Mouse (Mus musculus) mouse trophoblast stem cell (cell line): ENCODE measurements around the gene St3gal2.
"Not testable (repeated sequence)": the region's sequence is repeated elsewhere in the genome, so short reads cannot be mapped to it uniquely, and the experiment has no call there.

ENCODE experiments used
- in situ Hi-C, 2 experiments: fragments of 300-500 bp; cut with MseI, MboI; formaldehyde crosslinking; loops; 2 replicates in 1 of 2; 3 replicates in 1 of 2; pipeline ENCODE4 v1.15.1; 2025

Gene St3gal2

GRCm38 (mm10) chr8:110944276-110944876, 24.7 kb downstream of the St3gal2 start:
- in situ Hi-C loops, result no loop called here

- in situ Hi-C loops, result no loop called here
Observed at GRCm38 (mm10) chr8:110945716-110946115, 26.0 kb downstream of the St3gal2 start.

DNA sequence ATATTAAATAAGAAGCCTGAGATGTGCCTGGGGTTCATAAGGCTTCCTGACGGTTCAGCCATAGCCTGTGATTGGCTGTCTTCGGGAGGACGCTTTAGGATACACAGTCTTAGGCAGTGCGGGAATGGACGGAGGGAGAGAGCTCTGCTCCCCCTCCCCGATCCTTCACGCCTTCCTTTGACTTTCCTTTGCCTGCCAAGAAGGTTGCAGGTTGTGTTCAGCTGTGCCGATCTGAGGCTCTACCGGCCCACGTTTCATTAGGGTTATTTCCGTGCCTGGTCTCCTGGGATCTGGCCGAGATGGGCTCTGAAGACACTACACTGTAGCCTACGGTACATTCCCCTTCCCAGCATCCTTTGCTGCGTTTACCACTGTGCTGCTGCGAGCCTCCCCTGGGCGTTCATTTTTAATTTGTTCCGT, 30.4 kb downstream of the St3gal2 start:
- in situ Hi-C loops, result no loop called here

- in situ Hi-C loops, result no loop called here
Observed at GRCm38 (mm10) chr8:110954776-110955175, 35.1 kb downstream of the St3gal2 start.

GRCm38 (mm10) chr8:110956619-110957450, 37.1 kb downstream of the St3gal2 start:
- in situ Hi-C loops, result no loop called here

- in situ Hi-C loops, result no loop called here
Observed at GRCm38 (mm10) chr8:110957471-110957870, 37.7 kb downstream of the St3gal2 start.

DNA sequence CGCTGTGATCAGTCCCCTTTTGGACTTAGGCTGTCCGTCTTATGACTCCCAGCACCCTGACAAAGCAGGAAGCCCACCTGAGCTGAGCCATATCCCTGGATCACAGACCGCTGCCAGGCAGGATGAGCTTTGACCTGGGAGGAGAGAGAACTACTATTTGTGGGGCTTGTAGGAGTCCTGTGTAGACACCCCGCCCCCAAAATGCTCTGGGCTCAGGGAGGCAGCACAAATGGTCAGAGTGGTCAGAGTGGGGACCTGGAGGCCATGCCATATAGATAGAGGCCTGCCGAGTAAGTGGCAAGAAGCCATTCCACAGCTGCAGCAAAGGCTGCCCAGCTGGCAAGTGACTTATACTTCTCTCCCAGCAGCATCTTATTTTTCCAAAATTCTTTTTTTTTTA, 38.4 kb downstream of the St3gal2 start:
- in situ Hi-C loops, result no loop called here

- in situ Hi-C loops, result not testable (repeated sequence)
Observed at GRCm38 (mm10) chr8:110958553-110958952, 38.8 kb downstream of the St3gal2 start.

DNA sequence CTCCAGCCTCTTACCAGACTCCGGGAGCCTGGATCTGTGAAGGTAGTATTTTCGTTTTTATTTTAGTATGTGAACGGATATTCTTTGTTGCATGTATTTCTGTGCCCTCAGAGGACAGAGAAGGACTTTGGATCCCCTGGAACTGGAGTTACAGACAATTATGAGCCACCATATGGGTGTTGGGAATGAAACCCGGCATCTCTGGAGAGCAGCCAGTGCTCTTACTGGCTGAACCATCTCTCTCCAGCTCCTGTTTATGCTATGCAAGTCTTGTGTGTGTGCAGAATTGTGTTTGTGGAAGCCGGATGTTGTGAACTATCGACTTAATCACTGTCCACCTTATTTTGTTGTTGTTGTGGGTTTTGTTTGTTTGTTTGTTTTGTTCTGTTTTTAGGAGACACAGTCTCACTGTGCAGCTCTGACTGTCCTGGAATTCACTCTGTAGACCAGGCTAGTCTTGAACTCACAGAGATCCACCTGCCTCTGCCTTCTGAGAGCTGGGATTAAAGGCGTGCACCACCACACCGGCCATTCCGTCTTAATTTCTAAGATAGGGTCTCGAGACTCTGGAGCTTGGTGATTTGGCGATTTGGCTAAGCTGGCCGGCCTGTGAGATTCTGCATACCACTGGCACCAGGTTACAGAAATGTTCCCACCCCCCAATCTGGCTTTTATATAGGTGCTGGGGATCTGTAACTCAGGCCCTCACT, 39.5 kb downstream of the St3gal2 start:
- in situ Hi-C loops, result no loop called here

GRCm38 (mm10) chr8:110959906-110960305, 40.2 kb downstream of the St3gal2 start:
- in situ Hi-C loops, result no loop called here

GRCm38 (mm10) chr8:110963051-110963450, 43.3 kb downstream of the St3gal2 start:
- in situ Hi-C loops, result no loop called here

GRCm38 (mm10) chr8:110964666-110965065, 44.9 kb downstream of the St3gal2 start:
- in situ Hi-C loops, result no loop called here

DNA sequence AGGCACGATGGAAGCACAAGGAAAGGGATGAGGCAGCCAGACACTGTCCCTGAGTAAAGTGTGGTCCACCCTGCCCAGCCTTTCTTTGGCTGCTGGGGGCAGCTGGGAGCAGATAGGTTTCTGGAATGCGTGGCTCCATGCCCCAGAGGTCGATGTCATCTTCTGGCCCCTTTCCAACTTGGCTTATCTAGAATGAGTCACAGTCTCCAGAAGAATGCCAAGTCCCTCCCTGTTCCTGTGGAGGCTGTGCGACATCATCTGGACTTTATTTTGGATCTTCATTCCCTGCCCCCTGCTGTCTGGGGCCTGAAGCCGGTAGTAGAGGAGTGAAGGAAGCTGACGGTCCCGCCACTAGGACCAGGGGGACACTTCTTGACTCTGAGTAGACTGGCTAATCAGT, 45.9 kb downstream of the St3gal2 start:
- in situ Hi-C loops, result no loop called here

DNA sequence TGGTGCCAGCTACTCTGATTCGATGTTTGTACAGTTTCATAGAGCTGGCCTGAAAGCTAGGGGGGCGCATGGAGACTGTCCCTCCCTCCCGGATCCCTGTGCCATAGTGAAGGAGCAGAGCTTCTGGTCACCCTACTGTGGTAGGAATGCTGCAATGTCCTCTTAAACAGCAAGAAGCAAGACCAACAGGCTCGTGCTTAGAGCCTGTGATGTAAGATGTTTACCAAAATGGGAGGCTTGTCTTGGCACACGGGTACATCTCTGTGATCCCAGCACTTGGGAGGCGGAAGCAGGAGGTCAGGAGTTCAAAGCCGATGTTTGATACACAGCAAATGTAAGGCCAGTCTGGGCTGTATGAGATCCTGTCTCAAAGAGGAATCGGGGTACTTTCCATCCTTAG, 46.9 kb downstream of the St3gal2 start:
- in situ Hi-C loops, result no loop called here

GRCm38 (mm10) chr8:110967326-110967725, 47.6 kb downstream of the St3gal2 start:
- in situ Hi-C loops, result no loop called here

DNA sequence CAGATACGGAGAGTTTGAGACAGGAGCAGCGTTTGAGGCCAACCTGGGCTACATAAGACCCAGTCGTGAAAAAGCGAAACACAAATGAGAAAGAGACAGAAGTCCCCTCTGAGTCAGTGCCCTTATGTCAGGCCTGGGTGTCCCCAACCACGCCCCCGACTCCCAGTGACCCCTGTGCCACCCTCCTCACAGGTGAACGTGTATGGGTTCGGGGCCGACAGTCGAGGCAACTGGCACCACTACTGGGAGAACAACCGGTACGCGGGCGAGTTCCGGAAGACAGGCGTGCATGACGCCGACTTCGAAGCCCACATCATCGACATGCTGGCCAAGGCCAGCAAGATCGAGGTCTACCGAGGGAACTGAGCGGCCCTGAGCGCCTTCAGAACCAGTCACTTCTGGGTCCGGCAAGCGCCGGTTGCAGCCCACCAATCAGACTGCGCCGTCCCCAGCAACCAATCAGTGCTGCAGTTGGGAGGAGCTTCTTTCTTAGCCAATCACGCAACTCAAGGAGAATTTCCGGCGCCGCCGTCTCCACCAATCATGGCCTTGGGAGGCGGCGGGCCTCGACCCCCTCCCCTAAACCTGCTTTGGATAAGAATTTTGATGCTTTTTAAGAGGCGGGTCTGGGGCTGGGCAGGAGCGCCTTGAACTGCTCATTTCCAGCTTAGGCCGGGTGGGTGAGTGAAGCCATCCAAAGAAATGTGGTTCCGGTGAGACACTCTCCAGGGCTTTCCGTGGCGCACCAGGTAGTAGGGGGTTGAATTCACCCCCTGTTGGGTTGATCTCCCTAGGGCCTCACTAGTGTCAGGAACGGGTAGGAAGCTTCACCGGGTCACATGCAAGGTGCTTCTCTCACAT, 50.4 kb downstream of the St3gal2 start:
- in situ Hi-C loops, result no loop called here

- in situ Hi-C loops, result not testable (repeated sequence)
Observed at GRCm38 (mm10) chr8:110976532-110976931, 56.8 kb downstream of the St3gal2 start.

GRCm38 (mm10) chr8:110977987-110978386, 58.3 kb downstream of the St3gal2 start:
- in situ Hi-C loops, result not testable (repeated sequence)

GRCm38 (mm10) chr8:110981304-110981703, 61.6 kb downstream of the St3gal2 start:
- in situ Hi-C loops, result no loop called here

DNA sequence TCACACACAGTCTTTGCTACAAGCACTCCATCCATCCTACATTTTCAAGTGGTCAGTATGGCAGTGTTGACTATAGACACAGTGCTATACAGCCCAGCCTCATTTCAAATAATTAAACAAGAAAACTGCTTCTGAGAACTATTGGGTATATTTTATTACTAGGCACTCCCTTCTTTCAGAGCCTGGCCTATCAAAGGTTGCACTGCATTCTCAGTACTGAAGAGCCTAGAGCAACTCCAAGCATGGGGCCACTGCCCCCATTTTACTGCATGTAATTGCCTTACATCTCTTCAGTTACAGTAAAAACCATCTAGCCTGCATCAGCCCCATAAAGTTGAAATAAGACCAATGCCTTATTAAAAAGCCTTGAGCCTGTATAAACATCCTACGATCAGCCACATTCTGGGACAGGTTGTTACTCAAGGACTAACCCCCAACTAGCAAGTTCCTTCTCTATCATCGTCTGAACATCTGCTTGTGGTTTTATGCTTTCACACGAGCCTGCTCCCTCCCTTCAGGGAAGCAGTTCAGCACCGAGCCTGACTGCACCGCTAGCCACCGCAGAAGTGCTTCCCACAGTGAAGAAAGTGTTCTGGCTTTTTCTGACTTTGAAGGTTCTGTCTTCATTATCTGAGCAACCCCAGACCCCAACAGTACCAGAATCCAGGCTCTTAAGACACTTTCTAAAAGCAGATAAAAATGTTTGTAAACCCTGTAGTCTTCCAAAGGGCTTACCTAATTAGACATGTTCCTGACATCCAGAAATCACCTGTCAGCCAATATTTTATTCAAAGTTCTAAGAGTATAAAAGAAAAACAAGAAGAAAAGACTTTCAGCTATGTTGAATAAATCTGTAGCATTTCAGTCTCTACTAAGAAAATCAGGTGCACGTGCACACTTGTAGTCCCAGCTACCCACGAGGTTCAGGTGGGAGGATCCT, 68.4 kb downstream of the St3gal2 start:
- in situ Hi-C loops, result no loop called here
